Mouse (Mus musculus): ENCODE results near the gene Abca8b.
"Not testable (repeated sequence)": the region's sequence is repeated elsewhere in the genome, so short reads cannot be mapped to it uniquely, and the experiment has no call there.

The Abca8b gene

DNA sequence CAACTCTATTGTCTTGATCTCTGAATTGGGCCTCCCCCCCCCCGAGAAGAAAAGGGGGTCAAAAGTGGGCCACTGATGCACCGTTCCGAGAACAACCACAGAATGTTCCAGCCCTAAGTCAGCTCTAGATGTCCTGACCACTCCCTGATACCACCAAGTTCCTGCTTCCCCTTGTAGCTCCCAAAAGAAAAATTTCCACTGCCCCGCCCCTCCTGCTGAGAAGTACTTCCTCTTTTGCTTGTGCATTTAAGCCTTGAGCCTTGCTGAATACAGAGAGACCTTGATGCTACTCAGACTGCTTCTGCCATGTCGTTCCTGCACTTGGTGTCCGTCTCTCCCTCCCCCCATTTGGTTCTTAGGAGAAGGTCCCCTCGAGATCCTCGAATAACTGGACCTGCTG is 82.5 kb downstream of the Abca8b start:
- DNase-seq = not testable (repeated sequence)

DNA sequence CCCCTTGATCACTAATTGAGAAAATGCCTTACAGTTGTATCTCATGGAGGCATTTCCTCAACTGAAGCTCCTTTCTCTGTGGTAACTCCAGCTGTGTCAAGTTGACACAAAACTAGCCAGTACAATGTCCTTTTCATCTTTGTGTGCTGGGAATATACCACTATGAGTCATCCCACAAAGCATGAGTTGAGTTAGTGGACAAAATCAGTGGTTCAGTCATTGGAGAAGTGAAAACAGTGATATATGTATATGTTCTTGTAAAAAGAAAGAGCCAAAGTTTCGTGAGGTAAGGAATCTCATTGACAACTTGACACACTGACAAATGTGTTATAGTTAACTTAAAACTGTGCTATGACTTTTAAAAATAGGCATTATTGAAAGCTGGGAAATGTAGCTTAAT is 83.5 kb downstream of the Abca8b start:
- DNase-seq = not testable (repeated sequence)

- DNase-seq = no peak
These were observed 85.8 kb downstream of the Abca8b start for GRCm38 (mm10) chr11:109909801-109910200.

DNA sequence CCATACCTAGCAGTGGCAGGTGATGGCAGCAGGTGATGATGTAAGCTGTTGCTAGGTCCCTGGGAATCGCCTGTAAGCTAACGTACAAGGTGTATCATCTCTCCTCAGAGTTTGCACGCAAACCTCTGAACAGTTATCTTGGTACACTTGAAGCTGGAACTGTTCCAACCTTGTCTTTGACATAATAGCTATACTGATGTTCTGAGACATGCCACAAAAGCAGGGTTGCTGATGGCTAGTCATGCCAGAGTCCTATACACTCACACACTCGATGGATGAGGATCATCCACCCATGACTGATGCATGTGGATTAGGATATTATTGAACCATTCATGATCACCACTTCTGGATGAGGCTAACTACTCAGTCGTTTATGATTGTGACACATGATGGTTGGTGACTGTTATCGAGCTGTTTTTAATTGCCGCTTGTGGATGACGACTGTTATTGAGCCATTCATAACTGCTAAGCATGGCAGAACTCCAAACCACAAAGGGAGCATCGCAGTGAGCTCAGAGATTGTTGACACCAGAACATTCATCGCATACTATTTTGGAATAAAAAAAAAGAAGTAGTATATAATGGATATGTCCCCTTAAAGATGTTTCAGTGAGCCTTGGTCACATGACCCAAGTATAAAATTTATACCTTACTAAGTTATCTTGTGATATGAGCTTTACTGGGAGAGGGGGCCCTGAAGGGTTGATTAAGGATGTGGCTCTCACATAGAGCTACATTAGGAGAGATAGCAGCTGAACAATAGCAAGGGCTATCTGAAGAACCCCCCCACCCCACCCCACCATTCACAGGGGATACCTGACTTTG is 87.2 kb downstream of the Abca8b start:
- DNase-seq = no peak

GRCm38 (mm10) chr11:109907508-109907907 is 88.1 kb downstream of the Abca8b start:
- no peak for DNase-seq

DNA sequence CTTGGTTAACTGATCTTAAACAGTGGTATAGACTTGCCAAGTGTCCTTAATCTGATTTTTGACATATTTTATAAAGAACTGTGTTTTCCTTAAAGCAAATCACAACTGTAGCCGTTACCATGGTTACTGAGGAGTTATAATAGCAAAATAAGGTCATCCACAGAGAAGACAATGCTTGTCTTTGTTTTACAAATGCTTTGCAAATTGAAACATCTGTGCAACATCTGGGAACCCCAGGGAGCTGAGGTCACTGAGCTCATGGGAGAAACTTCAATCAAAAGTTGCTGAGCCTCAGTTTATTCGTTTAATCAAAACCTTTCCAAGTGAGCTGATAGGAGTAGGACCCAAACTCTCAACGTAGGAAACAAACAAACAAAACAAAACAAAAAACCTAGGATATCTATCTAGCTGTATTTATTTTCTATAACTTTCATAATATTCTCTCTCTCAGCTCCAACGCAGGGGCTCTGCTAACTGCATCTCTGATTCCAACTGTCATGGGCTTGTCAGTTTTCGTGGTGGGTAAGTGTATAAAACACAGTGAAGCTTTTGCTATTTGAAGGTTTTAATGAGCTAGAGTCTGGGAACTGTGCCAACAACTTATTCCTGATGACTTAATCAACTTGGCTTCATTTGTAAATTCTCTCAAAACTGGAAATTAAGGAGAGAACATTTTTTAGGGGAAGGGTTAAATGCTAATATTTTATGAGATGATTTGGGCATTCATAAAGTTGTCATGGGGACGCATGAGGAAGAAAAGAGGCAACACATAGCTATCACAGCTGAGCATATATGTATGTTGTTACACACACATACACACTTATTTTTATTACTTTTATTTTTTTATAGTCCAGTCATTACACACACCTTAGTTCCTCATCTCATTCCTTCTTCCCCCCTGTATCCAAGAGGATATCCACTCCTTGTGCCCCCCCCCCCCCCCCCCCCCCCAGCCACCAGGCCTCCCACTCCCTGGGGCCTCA is 92.7 kb downstream of the Abca8b start:
- no peak for DNase-seq

DNA sequence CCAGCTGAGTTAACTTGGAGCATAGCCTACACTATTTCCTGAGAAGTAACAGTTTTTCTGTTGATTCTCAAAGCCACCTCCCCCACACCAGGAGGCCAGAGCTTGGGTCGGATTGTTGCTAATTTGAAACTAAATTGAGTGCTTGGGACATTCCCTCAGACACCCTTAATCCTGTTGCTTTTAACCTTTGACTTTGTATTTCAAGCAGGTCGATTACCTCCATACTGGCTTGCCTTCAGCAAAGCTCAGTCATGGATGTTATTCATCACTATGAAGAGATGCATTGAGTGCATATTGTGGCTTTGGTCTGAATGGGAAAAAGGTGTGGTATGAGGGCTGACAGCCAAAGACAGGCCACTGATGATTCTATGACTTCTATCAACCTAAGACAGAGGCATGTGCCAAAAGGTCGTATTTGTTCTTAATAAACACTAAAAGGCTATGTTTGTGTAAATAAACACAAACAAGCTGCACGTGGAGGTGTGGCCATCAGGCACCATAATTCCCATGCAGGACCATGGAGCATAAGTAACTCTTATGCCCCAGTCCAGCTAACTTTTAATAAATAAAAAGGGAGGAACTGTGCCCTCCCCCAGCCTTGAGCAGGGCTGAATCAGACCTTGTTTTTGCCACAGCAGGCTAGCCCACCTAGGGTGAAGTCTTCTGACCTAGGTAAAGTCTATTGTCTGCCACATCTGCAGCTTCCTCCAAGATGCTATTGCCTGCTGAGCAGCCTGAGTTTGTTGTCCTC is 95.0 kb downstream of the Abca8b start:
- DNase-seq = no peak

GRCm38 (mm10) chr11:109898791-109899467 is 96.7 kb downstream of the Abca8b start:
- DNase-seq = no peak

DNA sequence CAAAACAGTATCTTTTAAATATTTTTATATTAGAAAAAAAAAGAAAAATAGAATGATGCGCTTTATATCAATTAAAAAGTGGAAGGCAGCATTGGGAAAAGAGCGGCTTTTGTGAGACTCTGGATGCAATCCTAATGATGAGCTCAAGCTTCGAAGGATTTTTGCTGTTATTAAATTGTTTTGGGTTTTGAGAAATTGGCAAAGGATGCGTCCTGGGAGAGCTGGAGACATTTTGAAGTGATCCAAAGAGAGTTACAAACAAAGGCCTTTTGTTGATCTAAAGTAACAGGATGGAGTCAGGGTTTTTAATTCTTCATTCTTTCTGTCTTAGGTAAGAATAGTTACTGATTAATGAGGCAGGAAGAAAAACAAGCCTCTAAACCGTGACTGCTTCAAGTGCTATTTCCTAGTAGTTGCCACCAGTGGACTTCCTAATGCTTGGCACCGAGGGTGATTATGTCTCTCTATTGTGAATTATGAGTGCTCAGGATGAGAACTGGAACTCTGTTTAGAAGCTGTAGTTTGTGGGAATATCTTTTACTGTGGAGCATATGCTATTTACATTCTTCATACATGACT is 99.6 kb downstream of the Abca8b start:
- no peak for DNase-seq

- DNase-seq = no peak
These were observed 100.1 kb downstream of the Abca8b start for GRCm38 (mm10) chr11:109895496-109895895.

DNA sequence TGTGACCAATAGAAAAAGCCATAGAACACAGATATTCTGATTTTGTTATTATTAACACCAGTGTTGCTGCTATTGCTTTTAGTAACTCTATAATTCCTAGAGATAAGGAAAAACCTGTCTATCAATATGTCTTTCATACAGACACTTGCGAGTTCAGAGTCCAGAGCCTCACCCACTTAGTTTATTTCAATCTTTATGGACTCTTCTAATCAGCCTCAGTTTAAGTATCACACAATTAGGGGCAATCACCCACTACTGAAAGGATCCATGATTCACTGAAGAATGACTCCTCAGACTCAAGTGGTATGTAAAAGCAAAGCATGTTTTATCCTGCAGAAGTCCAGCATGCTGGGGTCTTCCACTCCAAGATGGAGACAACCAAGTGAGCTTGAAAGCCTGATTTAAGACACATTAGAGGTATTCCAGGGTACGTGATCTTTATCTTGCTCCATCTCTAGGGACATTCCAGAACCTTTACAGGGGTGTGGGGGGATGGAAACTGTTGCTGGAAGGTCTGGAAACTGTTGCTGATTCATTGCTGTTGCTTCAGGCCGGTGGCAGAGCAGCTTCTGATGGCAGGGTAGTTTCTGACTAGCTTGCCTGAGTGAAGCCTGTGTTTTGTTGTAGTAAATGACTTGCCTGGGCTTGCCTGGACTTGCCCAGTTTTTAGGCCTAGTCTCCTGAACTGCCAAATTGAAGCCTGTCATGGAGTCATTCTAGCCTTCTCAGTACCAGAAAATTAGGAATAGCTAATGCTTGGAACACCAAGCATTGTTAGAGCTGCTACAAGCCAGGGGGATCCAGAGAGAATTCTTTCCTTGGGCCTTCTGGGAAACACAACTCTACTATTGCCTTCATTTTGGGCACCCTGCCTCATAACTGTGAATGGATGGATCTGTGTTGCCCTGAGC is 101.5 kb downstream of the Abca8b start:
- no peak for DNase-seq

DNA sequence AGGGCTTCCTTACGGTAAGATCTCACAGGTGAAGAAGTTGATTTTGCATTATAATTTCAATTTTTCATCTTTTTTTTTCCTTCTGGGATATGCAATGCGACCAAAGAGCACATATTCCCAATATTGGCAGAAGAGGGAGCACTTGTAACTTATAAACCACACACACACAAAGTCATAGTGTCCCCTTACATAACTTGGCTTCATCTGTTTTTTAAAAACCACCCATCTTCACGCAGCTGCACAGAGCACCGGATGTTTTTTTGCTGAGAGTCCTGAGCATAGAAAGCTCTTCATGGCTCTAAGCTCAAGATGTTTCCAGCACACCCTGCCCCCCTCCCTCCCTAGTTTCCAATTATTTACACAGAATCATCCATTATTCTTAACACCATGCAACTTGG is 103.7 kb downstream of the Abca8b start:
- peak in 1 of 2 experiments; percentile 23 for DNase-seq

- no peak for DNase-seq
These were observed 104.2 kb downstream of the Abca8b start for GRCm38 (mm10) chr11:109891371-109891988.

- DNase-seq = no peak
These were observed 106.0 kb downstream of the Abca8b start for GRCm38 (mm10) chr11:109889595-109889994.

DNA sequence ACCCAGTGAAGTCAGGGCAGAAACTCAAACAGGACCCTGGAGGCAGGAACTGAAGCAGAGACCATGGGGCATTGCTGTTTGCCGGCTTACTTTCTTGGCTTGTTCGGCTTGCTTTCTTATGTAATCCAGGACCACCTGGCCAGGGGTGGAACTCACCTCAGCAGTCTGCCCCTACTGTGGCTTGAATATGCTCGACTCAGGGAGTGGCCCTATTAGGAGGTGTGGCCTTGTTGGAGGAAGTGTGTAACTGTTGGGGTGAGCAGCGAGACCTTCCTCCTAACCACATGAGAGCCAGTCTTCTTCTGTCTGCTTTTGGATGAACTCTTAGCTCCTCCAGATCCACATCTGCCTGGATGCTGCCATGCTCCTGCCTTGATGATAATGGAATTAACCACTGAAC is 108.9 kb downstream of the Abca8b start:
- no peak for DNase-seq

DNA sequence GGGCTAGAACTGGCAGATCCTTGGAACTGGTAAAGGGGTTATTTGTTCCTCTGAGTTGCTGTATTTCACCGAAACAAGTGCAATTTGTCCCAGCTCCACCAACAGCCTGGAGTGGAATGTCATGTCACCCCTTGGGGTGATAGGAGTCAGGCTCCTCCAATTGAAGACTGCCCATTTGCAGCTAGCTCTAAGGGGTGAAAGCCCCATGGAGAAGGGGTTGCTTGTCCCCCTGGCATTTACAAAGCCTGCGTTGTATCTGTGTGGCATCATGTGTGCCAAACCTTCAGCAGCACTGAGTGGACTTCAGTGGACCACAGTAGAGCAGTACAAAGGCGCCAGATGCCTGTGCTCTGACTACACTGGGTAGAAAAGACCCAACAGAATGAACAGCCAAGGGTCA is 110.1 kb downstream of the Abca8b start:
- DNase-seq = no peak

- DNase-seq = no peak
These were observed 110.8 kb downstream of the Abca8b start for GRCm38 (mm10) chr11:109884801-109885200.

GRCm38 (mm10) chr11:109884126-109884525 is 111.5 kb downstream of the Abca8b start:
- no peak for DNase-seq

Data from thymus, postnatal 36 days (tissue).